Mouse (Mus musculus): ENCODE measurements at regions not wholly inside any gene's neighbourhood (a gene's known extent, or its start where the extent isn't known, plus 50 kb on each side); places are given as distances from the start of the nearest gene placed in this dataset.
"Not testable (repeated sequence)": the region's sequence is repeated elsewhere in the genome, so short reads cannot be mapped to it uniquely, and the experiment has no call there.

DNA sequence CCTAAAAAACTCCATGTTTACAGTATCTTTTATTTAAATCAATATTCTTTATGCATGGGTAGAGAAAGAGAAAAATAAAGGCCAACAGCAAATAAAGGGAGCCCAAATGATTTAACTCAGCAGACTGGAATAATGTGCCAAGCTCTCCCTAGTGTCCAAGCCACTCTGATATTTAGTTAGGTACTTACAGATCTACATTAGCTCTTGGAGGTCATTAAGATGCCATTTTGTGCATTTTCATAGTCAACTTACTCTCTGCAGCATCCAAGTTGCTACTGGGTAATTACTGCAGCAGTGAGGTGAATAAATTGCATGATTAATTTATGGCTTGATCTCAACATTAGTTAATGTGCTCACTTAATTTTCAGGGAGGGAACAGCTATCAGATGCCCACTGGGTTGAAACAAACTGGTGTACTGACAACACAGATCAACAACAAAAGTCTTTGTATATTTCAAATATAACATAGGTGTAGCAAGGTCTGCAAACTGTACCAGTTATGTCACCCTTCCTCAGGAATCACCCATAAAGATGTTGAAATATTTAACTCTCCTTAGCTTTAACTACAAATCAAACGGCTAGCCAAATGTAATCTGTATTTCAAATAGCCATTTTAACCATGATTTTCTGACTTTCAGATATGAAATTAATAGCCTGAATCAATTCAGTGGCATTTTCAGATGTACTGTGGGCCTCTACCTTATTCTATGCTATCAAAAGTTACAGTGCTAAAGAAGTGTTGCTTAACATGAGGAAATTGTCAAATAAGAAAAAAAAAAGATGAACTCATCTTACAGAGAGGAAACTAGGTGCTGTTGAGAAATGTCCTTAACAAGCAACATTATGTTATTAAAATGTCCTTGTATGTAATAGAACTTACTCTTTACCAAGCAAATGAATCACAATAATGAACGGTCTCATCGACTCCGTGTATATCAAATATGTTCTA lies 163.8 kb upstream of the Hapln1 start:
- Histone ChIP-seq H3K4me3 (ENCODE audit: low read depth, low read length) (no peak overlapping the region), H3K4me2 (ENCODE audit: low read depth, low read length, severe bottlenecking) (no peak overlapping the region), H3K9ac (ENCODE audit: low read length) (no peak overlapping the region), H3K4me1 (replicated peaks; ENCODE audit: control insufficient read depth, insufficient read depth, low read length) (no peaks in the 10 kb centered on the region), H3K27ac (ENCODE audit: low read depth, low read length) (no peak overlapping the region), H3K36me3 (ENCODE audit: control insufficient read depth, insufficient read depth, low read length) (no peaks in the 10 kb centered on the region), H3K27me3 (ENCODE audit: control insufficient read depth, insufficient read depth, low read length) (no peaks in the 10 kb centered on the region), H3K9me3 (ENCODE audit: control insufficient read depth, low read length) (no peaks in the 10 kb centered on the region)
- no peak for ATAC-seq (replicated peaks; ENCODE audit: low FRiP score)
- 94% methylated on average over 4 of the region's 4 CpGs for WGBS
- DNase-seq (ENCODE audit: low spot score), result no peak

- no peaks in the 10 kb centered on the region for H3K27me3 ChIP-seq (ENCODE audit: control insufficient read depth, insufficient read depth, low read length)
- H3K9me3 ChIP-seq (ENCODE audit: control insufficient read depth, low read length), result no peaks in the 10 kb centered on the region
- no peaks in the 10 kb centered on the region for H3K4me1 ChIP-seq (replicated peaks; ENCODE audit: control insufficient read depth, insufficient read depth, low read length)
- no peak overlapping the region for H3K4me3 ChIP-seq (ENCODE audit: low read depth, low read length)
- ATAC-seq (replicated peaks; ENCODE audit: low FRiP score) (no peak), DNase-seq (ENCODE audit: low spot score) (no peak)
- H3K4me2 ChIP-seq (ENCODE audit: low read depth, low read length, severe bottlenecking), result no peak overlapping the region
- WGBS, result 90% methylated on average over 4 of the region's 4 CpGs
- H3K36me3 ChIP-seq (ENCODE audit: control insufficient read depth, insufficient read depth, low read length), result no peaks in the 10 kb centered on the region
- H3K9ac ChIP-seq (ENCODE audit: low read length), result no peak overlapping the region
- no peak overlapping the region for H3K27ac ChIP-seq (ENCODE audit: low read depth, low read length)
Observed at GRCm38 (mm10) chr13:89378365-89378764, 161.2 kb upstream of the Hapln1 start.

DNA sequence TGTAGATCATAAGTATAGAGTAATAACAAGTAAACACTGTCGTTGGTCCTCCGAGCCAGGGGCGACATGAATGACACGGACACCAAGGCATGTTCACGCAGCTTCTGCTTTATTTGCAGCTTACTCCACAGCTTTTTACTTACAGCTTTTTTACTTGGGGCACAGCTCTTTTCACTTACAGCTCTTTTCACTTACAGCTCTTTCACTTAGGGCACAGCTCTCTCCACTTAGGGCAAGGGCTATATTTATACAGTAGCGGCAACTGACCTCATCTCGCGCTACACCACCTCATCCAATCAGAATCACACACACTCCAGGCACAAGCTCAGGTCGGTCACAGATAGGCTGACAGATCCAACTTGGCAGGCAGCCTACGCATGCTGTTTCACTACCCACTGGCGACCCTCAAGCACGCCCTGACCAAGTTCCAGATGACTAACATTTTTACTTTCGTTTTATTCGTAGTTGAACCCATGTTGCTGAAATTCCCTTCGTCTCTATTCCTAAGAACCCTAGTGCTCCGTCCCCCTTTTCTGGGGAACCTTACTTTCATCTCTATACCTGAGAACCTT lies 155.9 kb upstream of the Hapln1 start:
- not testable (repeated sequence) for H3K9ac ChIP-seq (ENCODE audit: low read length); H3K36me3 ChIP-seq (ENCODE audit: control insufficient read depth, insufficient read depth, low read length); H3K4me1 ChIP-seq (replicated peaks; ENCODE audit: control insufficient read depth, insufficient read depth, low read length); H3K27ac ChIP-seq (ENCODE audit: low read depth, low read length); H3K9me3 ChIP-seq (ENCODE audit: control insufficient read depth, low read length); H3K4me2 ChIP-seq (ENCODE audit: low read depth, low read length, severe bottlenecking); H3K4me3 ChIP-seq (ENCODE audit: low read depth, low read length); DNase-seq (ENCODE audit: low spot score); ATAC-seq (replicated peaks; ENCODE audit: low FRiP score); H3K27me3 ChIP-seq (ENCODE audit: control insufficient read depth, insufficient read depth, low read length)
- WGBS, result 94% methylated on average over 16 of the region's 16 CpGs

DNA sequence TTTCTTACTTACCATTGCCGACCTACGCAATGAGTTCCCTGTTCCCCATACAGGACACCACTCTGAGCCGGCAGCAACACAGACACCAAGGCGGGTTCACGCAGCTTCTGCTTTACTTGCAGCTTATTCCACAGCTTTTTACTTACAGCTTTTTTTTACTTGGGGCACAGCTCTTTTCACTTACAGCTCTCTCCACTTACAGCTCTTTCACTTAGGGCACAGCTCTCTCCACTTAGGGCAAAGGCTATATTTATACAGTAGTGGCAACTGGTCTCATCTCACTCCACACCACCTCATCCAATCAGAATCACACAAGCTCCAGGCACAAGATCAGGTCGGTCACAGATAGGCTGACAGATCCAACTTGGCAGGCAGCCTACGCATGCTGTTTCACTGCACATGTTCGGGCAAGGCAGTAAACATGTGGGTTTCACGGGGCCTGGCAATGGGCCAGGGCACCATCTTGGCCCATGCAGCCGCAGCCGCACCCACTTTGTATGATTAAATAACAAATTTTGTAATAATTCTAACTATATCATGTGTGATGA lies 154.9 kb upstream of the Hapln1 start:
- ATAC-seq (replicated peaks; ENCODE audit: low FRiP score) (no peak), DNase-seq (ENCODE audit: low spot score) (no peak)
- WGBS, result 92% methylated on average over 11 of the region's 11 CpGs

GRCm38 (mm10) chr13:89387416-89387815 lies 152.2 kb upstream of the Hapln1 start:
- Histone ChIP-seq H3K36me3 (ENCODE audit: control insufficient read depth, insufficient read depth, low read length) (no peaks in the 10 kb centered on the region), H3K27me3 (ENCODE audit: control insufficient read depth, insufficient read depth, low read length) (no peaks in the 10 kb centered on the region), H3K4me1 (replicated peaks; ENCODE audit: control insufficient read depth, insufficient read depth, low read length) (no peaks in the 10 kb centered on the region), H3K27ac (ENCODE audit: low read depth, low read length) (no peak overlapping the region), H3K9ac (ENCODE audit: low read length) (no peak overlapping the region), H3K4me3 (ENCODE audit: low read depth, low read length) (no peak overlapping the region), H3K4me2 (ENCODE audit: low read depth, low read length, severe bottlenecking) (no peak overlapping the region), H3K9me3 (ENCODE audit: control insufficient read depth, low read length) (no peaks in the 10 kb centered on the region)
- no peak for ATAC-seq (replicated peaks; ENCODE audit: low FRiP score)
- DNase-seq (ENCODE audit: low spot score), result no peak
- 100% methylated on average over 1 of the region's 1 CpGs for WGBS

More for the DNA sequence above, 154.9 kb upstream of the Hapln1 start:
- H3K27ac ChIP-seq (ENCODE audit: low read depth, low read length), result no peak overlapping the region
- no peaks in the 10 kb centered on the region for H3K4me1 ChIP-seq (replicated peaks; ENCODE audit: control insufficient read depth, insufficient read depth, low read length)
- no peaks in the 10 kb centered on the region for H3K27me3 ChIP-seq (ENCODE audit: control insufficient read depth, insufficient read depth, low read length)
- H3K4me3 ChIP-seq (ENCODE audit: low read depth, low read length), result no peak overlapping the region
- no peak overlapping the region for H3K4me2 ChIP-seq (ENCODE audit: low read depth, low read length, severe bottlenecking)
- no peak overlapping the region for H3K9ac ChIP-seq (ENCODE audit: low read length)
- H3K9me3 ChIP-seq (ENCODE audit: control insufficient read depth, low read length), result no peaks in the 10 kb centered on the region
- no peaks in the 10 kb centered on the region for H3K36me3 ChIP-seq (ENCODE audit: control insufficient read depth, insufficient read depth, low read length)

- Histone ChIP-seq H3K27me3 (ENCODE audit: control insufficient read depth, insufficient read depth, low read length) (no peaks in the 10 kb centered on the region), H3K9me3 (ENCODE audit: control insufficient read depth, low read length) (no peaks in the 10 kb centered on the region), H3K9ac (ENCODE audit: low read length) (no peak overlapping the region), H3K4me3 (ENCODE audit: low read depth, low read length) (no peak overlapping the region), H3K4me2 (ENCODE audit: low read depth, low read length, severe bottlenecking) (no peak overlapping the region), H3K27ac (ENCODE audit: low read depth, low read length) (no peak overlapping the region), H3K4me1 (replicated peaks; ENCODE audit: control insufficient read depth, insufficient read depth, low read length) (no peaks in the 10 kb centered on the region), H3K36me3 (ENCODE audit: control insufficient read depth, insufficient read depth, low read length) (no peaks in the 10 kb centered on the region)
- no peak for DNase-seq (ENCODE audit: low spot score)
- ATAC-seq (replicated peaks; ENCODE audit: low FRiP score), result no peak
- 62% methylated on average over 1 of the region's 1 CpGs for WGBS
Observed at GRCm38 (mm10) chr13:89389149-89389548, 150.4 kb upstream of the Hapln1 start.

GRCm38 (mm10) chr13:89394717-89395344 lies 144.8 kb upstream of the Hapln1 start:
- Histone ChIP-seq H3K27me3 (ENCODE audit: control insufficient read depth, insufficient read depth, low read length) (no peaks in the 10 kb centered on the region), H3K4me2 (ENCODE audit: low read depth, low read length, severe bottlenecking) (no peak overlapping the region), H3K36me3 (ENCODE audit: control insufficient read depth, insufficient read depth, low read length) (no peaks in the 10 kb centered on the region), H3K4me3 (ENCODE audit: low read depth, low read length) (no peak overlapping the region), H3K9me3 (ENCODE audit: control insufficient read depth, low read length) (no peaks in the 10 kb centered on the region), H3K27ac (ENCODE audit: low read depth, low read length) (no peak overlapping the region), H3K9ac (ENCODE audit: low read length) (no peak overlapping the region), H3K4me1 (replicated peaks; ENCODE audit: control insufficient read depth, insufficient read depth, low read length) (no peaks in the 10 kb centered on the region)
- DNase-seq (ENCODE audit: low spot score), result no peak
- ATAC-seq (replicated peaks; ENCODE audit: low FRiP score), result no peak
- WGBS, result 79% methylated on average over 5 of the region's 5 CpGs

GRCm38 (mm10) chr13:89395851-89396250 lies 143.7 kb upstream of the Hapln1 start:
- H3K4me1 ChIP-seq (replicated peaks; ENCODE audit: control insufficient read depth, insufficient read depth, low read length), result no peaks in the 10 kb centered on the region
- H3K9ac ChIP-seq (ENCODE audit: low read length), result no peak overlapping the region
- H3K9me3 ChIP-seq (ENCODE audit: control insufficient read depth, low read length), result no peaks in the 10 kb centered on the region
- H3K27me3 ChIP-seq (ENCODE audit: control insufficient read depth, insufficient read depth, low read length), result no peaks in the 10 kb centered on the region
- H3K27ac ChIP-seq (ENCODE audit: low read depth, low read length), result no peak overlapping the region
- H3K4me2 ChIP-seq (ENCODE audit: low read depth, low read length, severe bottlenecking), result no peak overlapping the region
- no peak overlapping the region for H3K4me3 ChIP-seq (ENCODE audit: low read depth, low read length)
- no peak for ATAC-seq (replicated peaks; ENCODE audit: low FRiP score)
- WGBS, result 75% methylated on average over 3 of the region's 3 CpGs
- DNase-seq (ENCODE audit: low spot score), result no peak
- no peaks in the 10 kb centered on the region for H3K36me3 ChIP-seq (ENCODE audit: control insufficient read depth, insufficient read depth, low read length)
